Mouse (Mus musculus): Measurements from ENCODE around the gene Selenon. TPM values are rescaled to one million over a fixed set of nuclear protein-coding genes. Genes with fewer than 3 reads are reported as not detected.

Selenon gene
- polyA plus RNA-seq, 1 experiment from 2014 or later, result 6.8 TPM

DNA sequence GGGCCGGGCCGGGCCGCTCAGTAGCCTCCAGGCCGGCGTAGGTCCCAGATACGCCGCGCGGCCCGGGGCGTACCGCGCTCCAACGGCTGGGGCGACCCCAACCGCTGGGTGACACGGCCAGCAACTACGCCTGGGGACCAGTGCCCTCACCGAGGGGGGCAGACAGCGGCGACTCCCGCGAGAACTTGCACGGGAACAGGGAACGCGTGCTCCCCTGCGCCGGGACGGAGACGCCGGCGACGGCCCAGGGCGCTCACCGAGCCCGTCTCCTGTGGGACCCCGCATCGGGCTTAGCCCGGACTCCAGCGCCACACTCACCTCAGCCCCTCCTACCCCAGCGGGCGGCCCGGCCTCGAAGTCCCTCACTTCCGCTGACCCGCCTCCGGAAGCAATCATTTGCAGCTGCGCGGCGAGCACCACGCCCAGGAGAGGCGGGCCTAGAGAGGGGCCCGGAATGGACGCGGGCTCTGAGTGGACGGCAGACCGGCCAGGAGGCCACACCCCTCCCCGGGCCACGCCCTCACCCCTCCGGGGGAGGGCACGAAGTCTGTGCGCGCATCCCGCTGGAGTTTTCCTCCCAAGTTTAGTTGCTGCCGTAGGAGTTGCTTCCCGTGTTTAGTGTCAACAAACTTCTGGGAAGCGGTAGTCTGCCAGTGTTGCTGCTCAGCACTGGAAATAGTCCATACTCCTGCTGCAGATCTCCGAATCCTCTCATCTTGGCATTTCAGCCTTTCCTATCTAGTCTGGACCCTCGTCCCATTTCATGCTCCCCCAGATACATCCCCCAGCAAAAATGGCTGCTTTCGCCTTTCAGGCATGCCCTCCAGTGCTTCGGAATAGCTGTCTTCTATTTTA is 16.8 kb downstream of the Selenon start, which contains the start of gene Mtfr1l:
Gene Mtfr1l (minus strand): TSS at position 456 of the 855 bp plus-strand sequence.
- H3K9ac ChIP-seq (ENCODE audit: low read depth, low read length), result peak within 1 kb of the TSS; percentile 94
- ATAC-seq, result peak; percentile 97
- H3K36me3 ChIP-seq (ENCODE audit: control insufficient read depth, insufficient read depth), result peaks cover 21% of the 10 kb centered on the region
- no peaks in the 10 kb centered on the region for H3K27me3 ChIP-seq (replicated peaks; ENCODE audit: control insufficient read depth, insufficient read depth, low read length)
- no peaks in the 10 kb centered on the region for H3K4me1 ChIP-seq (replicated peaks; ENCODE audit: control insufficient read depth, insufficient read depth, low read length)
- peak within 1 kb of the TSS; percentile 96 for H3K4me2 ChIP-seq (replicated peaks; ENCODE audit: low read depth)
- H3K9me3 ChIP-seq (ENCODE audit: control insufficient read depth), result no peaks in the 10 kb centered on the region
- peak within 1 kb of the TSS; percentile 94 for H3K27ac ChIP-seq (ENCODE audit: low read depth, low read length)
- no peak for TF ChIP-seq CTCF (IDR thresholded peaks at IDR 0.05; ENCODE audit: low read depth)
- under 1% methylated on average over 62 of the region's 71 CpGs for WGBS
- peak within 1 kb of the TSS; percentile 82 for H3K4me3 ChIP-seq (ENCODE audit: low read depth, low read length)

DNA sequence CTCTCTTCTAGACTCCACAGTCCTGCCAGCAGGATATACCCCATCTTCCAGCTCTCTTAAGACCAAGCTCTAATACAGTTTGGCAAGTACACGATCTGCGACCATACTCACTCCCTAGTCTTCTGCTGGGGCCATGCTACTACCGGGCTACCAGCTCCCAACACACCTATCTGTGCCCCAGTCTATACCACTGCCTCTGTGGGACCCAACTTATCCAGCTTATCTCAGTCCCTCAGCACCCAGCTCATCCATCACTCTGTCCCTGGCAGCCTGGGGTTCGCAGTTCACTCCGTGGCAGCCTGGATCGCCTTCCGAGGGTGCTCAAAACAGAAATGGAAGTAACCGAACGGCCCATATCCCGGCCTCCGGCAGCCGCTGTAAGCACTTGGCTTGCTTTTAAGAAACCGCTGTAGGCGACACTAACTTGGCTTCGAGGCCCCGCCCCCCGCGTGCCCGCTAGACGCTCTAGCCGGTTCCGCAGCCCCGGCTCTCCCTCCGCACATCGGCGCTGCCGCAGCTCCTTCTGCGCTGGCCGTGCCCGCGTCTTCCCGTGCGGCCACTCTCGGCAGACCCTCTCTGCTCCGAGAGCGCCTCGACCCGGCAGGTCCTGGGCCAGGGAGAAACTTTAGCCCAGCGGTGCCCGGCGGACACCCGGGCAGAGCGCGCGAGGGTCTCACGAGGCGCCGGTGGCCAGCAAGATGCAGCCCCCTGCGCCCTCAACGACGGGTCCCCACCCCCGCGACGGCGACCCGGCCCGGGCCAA is 17.7 kb downstream of the Selenon start:
- H3K36me3 ChIP-seq (ENCODE audit: control insufficient read depth, insufficient read depth), result peaks cover 27% of the 10 kb centered on the region
- H3K4me3 ChIP-seq (ENCODE audit: low read depth, low read length), result peak overlapping the region; percentile 82
- peak overlapping the region; percentile 94 for H3K27ac ChIP-seq (ENCODE audit: low read depth, low read length)
- peak overlapping the region; percentile 94 for H3K9ac ChIP-seq (ENCODE audit: low read depth, low read length)
- ATAC-seq, result peak; percentile 9; the same call in 1 of the 2 replicates
- peak overlapping the region; percentile 96 for H3K4me2 ChIP-seq (replicated peaks; ENCODE audit: low read depth)
- 0 out of 2 replicates have a peak, but pooled peaks have one; percentile 12 for TF ChIP-seq CTCF (IDR thresholded peaks at IDR 0.05; ENCODE audit: low read depth)
- under 1% methylated on average over 54 of the region's 57 CpGs for WGBS
- H3K27me3 ChIP-seq (replicated peaks; ENCODE audit: control insufficient read depth, insufficient read depth, low read length), result no peaks in the 10 kb centered on the region
- H3K9me3 ChIP-seq (ENCODE audit: control insufficient read depth), result no peaks in the 10 kb centered on the region
- H3K4me1 ChIP-seq (replicated peaks; ENCODE audit: control insufficient read depth, insufficient read depth, low read length), result no peaks in the 10 kb centered on the region

DNA sequence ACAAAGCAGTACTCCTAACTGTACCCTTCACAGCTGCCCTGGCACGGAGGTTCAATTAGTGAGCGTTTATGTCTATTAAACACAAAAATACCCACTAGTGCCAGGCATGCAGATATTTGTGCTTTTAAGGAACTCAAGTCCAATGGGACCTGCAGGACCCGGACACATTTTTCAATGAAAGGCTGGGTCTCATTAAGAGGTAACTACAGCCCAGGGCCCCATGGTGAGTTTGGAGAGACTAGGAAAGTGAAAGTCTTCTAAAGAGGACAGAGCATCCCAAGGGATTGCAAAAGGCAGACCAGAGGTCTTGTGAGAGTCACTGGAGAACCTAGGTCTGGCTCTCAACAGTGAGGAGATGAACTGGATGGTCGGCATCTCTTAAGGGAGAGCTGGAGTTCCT is 18.5 kb downstream of the Selenon start:
- ATAC-seq, result no peak
- Histone ChIP-seq H3K4me2 (replicated peaks; ENCODE audit: low read depth) (peak overlapping the region; percentile 96), H3K9me3 (ENCODE audit: control insufficient read depth) (no peaks in the 10 kb centered on the region), H3K4me1 (replicated peaks; ENCODE audit: control insufficient read depth, insufficient read depth, low read length) (no peaks in the 10 kb centered on the region), H3K36me3 (ENCODE audit: control insufficient read depth, insufficient read depth) (peaks cover 30% of the 10 kb centered on the region), H3K9ac (ENCODE audit: low read depth, low read length) (no peak overlapping the region), H3K27ac (ENCODE audit: low read depth, low read length) (no peak overlapping the region), H3K27me3 (replicated peaks; ENCODE audit: control insufficient read depth, insufficient read depth, low read length) (no peaks in the 10 kb centered on the region), H3K4me3 (ENCODE audit: low read depth, low read length) (no peak overlapping the region; the same call in 1 of the 2 replicates)
- WGBS, result 85% methylated on average over 4 of the region's 4 CpGs
- no peak for TF ChIP-seq CTCF (IDR thresholded peaks at IDR 0.05; ENCODE audit: low read depth)

DNA sequence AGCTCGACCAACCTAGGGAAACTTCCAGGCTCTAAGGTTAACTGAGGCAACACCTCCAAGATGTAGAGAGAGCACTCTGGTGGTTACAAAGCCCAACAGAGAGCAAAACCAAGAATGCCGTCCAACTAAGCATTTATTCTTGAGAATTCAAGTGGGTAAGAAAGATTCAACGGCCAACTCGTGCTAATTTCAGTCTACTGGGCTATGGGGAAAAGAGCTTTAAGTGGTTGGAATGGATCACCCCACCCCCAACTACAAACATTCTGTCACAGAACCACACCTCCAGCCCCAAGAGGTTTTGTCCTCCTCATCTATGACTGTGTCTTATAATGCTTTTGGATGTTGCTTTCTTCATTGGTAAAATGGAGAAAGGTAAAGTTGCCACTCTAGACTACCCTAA is 19.0 kb downstream of the Selenon start:
- WGBS, result 65% methylated on average over 4 of the region's 4 CpGs

DNA sequence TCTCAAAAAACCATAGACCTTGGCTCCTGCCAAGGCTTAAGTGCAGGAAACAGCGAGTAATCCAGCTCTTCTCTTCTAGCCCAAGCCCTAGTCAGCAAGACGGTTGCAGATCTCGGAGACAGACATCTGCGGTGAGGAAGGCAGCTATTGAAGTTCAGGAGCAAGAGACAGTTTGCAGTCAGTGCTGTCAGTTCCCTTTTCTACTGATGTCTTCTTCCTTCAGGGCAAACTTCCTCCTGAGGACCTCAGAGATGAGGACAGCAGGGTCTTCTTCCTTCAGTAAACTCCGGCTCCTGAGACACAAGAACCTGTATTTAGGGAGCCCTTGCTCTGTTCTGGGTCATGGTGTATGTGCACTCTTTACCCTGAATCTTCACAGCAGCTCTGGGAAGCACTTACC is 25.7 kb downstream of the Selenon start:
- Histone ChIP-seq H3K4me1 (replicated peaks; ENCODE audit: control insufficient read depth, insufficient read depth, low read length) (no peaks in the 10 kb centered on the region), H3K4me3 (ENCODE audit: low read depth, low read length) (no peak overlapping the region), H3K9ac (ENCODE audit: low read depth, low read length) (no peak overlapping the region), H3K4me2 (replicated peaks; ENCODE audit: low read depth) (no peak overlapping the region), H3K9me3 (ENCODE audit: control insufficient read depth) (no peaks in the 10 kb centered on the region), H3K36me3 (ENCODE audit: control insufficient read depth, insufficient read depth) (peaks cover 68% of the 10 kb centered on the region), H3K27me3 (replicated peaks; ENCODE audit: control insufficient read depth, insufficient read depth, low read length) (no peaks in the 10 kb centered on the region), H3K27ac (ENCODE audit: low read depth, low read length) (no peak overlapping the region)
- no peak for TF ChIP-seq CTCF (IDR thresholded peaks at IDR 0.05; ENCODE audit: low read depth)
- WGBS, result 62% methylated on average over 5 of the region's 5 CpGs
- ATAC-seq, result no peak

More for the DNA sequence above, 19.0 kb downstream of the Selenon start:
- H3K9me3 ChIP-seq (ENCODE audit: control insufficient read depth), result no peaks in the 10 kb centered on the region
- no peak overlapping the region for H3K4me3 ChIP-seq (ENCODE audit: low read depth, low read length)
- TF ChIP-seq CTCF (IDR thresholded peaks at IDR 0.05; ENCODE audit: low read depth), result no peak
- H3K4me2 ChIP-seq (replicated peaks; ENCODE audit: low read depth), result no peak overlapping the region
- peaks cover 34% of the 10 kb centered on the region for H3K36me3 ChIP-seq (ENCODE audit: control insufficient read depth, insufficient read depth)
- H3K4me1 ChIP-seq (replicated peaks; ENCODE audit: control insufficient read depth, insufficient read depth, low read length), result no peaks in the 10 kb centered on the region
- no peak for ATAC-seq
- no peak overlapping the region for H3K27ac ChIP-seq (ENCODE audit: low read depth, low read length)
- H3K27me3 ChIP-seq (replicated peaks; ENCODE audit: control insufficient read depth, insufficient read depth, low read length), result no peaks in the 10 kb centered on the region
- H3K9ac ChIP-seq (ENCODE audit: low read depth, low read length), result no peak overlapping the region

DNA sequence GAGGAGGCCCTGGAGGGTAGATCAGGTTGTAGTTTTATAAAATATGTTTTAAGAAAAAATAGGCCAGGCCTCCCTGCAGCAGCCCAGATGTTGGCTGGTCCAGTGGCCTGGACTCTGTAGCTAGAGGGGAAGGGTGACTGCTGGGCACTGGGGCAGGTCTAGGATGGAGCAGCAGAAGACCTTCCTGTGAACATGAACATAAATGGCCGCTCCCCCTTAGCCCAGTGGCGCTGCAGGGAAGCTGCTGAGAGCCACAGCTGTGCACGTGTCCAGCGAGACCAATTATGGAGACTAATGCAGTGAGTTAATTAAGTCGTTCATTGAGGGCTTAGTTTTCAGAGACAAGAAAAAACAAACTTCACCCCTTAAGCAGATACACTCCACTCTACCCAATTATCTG is 26.2 kb downstream of the Selenon start:
- Histone ChIP-seq H3K4me2 (replicated peaks; ENCODE audit: low read depth) (no peak overlapping the region), H3K9ac (ENCODE audit: low read depth, low read length) (no peak overlapping the region), H3K4me3 (ENCODE audit: low read depth, low read length) (no peak overlapping the region), H3K9me3 (ENCODE audit: control insufficient read depth) (no peaks in the 10 kb centered on the region), H3K4me1 (replicated peaks; ENCODE audit: control insufficient read depth, insufficient read depth, low read length) (no peaks in the 10 kb centered on the region), H3K27ac (ENCODE audit: low read depth, low read length) (no peak overlapping the region), H3K27me3 (replicated peaks; ENCODE audit: control insufficient read depth, insufficient read depth, low read length) (no peaks in the 10 kb centered on the region), H3K36me3 (ENCODE audit: control insufficient read depth, insufficient read depth) (peaks cover 65% of the 10 kb centered on the region)
- ATAC-seq, result no peak
- no peak for TF ChIP-seq CTCF (IDR thresholded peaks at IDR 0.05; ENCODE audit: low read depth)
- WGBS, result 78% methylated on average over 5 of the region's 5 CpGs

Data from intestine, postnatal 0 days (tissue).